Mouse (Mus musculus) E14TG2a.4 (cell line): ENCODE results near the gene Fars2.

Source experiments
- CTCF ChIP-seq: conservative IDR thresholded peaks from 2 replicates; pipeline ENCODE4 v1.5.1; 2014; ENCODE audit warnings: low read length
- POU5F1 ChIP-seq: IDR thresholded peaks from 2 replicates; pipeline ENCODE4 v1.6.1; 2014; ENCODE audit warnings: low read length, borderline replicate concordance

DNA sequence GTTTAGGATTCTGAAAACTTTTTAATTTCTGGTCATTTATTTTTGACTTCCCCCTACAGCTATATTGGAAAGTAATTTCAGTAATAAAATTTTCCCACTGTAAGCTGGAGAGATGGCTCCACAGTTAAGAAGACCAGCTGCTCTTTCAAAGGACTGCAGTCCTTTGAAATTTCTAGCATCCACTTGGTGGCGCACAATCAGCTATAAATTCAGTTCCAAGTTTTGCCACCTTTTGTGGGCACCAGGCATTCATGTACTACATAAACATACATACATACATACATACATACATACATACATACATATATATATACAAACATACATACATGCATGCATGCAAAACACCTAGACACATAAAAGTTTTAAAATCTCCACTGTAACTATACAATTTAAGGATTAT lies 153.7 kb downstream of the Fars2 start:
- no peak for TF ChIP-seq CTCF
- TF ChIP-seq POU5F1, result no peak
